Mouse (Mus musculus) liver, postnatal 0 days (tissue): ENCODE measurements at regions not wholly inside any gene's neighbourhood (a gene's known extent, or its start where the extent isn't known, plus 50 kb on each side); places are given as distances from the start of the nearest gene placed in this dataset.

ENCODE experiments used
- CTCF ChIP-seq: sonication (generic); IDR thresholded peaks from 2 replicates; pipeline ENCODE4 v1.5.1; 2016; ENCODE audit warnings: antibody characterized with exemption, low read depth
- EP300 ChIP-seq: IDR thresholded peaks from 2 replicates; pipeline ENCODE4 v1.6.1; 2016; ENCODE audit warnings: antibody characterized with exemption, low read depth, mild to moderate bottlenecking

- TF ChIP-seq CTCF (no peak), EP300 (no peak)
Measured at GRCm38 (mm10) chr7:115371143-115371542, 627.6 kb downstream of the Insc start.
